Mouse (Mus musculus) forebrain, embryonic 16.5 days (tissue): ENCODE data around the gene Lce1a1. TPM values are rescaled to one million over a fixed set of nuclear protein-coding genes. Genes with fewer than 3 reads are reported as not detected.
"Not testable (repeated sequence)": the region's sequence is repeated elsewhere in the genome, so short reads cannot be mapped to it uniquely, and the experiment has no call there.

ENCODE experiments used
- ATAC-seq: fragments of 200-750 bp; cut with Nextera tagmentation; 2 replicates; pipeline ENCODE4 v1.8.0; 2017; ENCODE audit warnings: mild to moderate bottlenecking, moderate library complexity
- H3K27ac ChIP-seq: fragments of 300-500 bp; sonication (generic); 2 replicates; pipeline ENCODE4 v1.5.1; 2014; ENCODE audit warnings: low read length, control low read depth
- H3K27me3 ChIP-seq: fragments of 300-500 bp; sonication (generic); replicated peaks from 2 replicates; pipeline ENCODE4 v1.6.1; 2014; ENCODE audit warnings: low read length; ENCODE audit not compliant: control insufficient read depth, insufficient read depth
- H3K36me3 ChIP-seq: fragments of 300-500 bp; sonication (generic); 2 replicates; pipeline ENCODE4 v1.6.1; 2014; ENCODE audit not compliant: control insufficient read depth, insufficient read depth
- H3K4me1 ChIP-seq: fragments of 300-500 bp; sonication (generic); replicated peaks from 2 replicates; pipeline ENCODE4 v1.6.1; 2014; ENCODE audit warnings: low read length; ENCODE audit not compliant: control insufficient read depth, insufficient read depth
- H3K4me2 ChIP-seq: fragments of 300-500 bp; sonication (generic); 2 replicates; pipeline ENCODE4 v1.6.1; 2014; ENCODE audit warnings: mild to moderate bottlenecking, low read length, control low read depth
- H3K4me3 ChIP-seq: fragments of 300-500 bp; sonication (generic); replicated peaks from 2 replicates; pipeline ENCODE4 v1.5.1; 2014; ENCODE audit warnings: mild to moderate bottlenecking, low read length, control low read depth
- H3K9ac ChIP-seq: fragments of 300-500 bp; sonication (generic); replicated peaks from 2 replicates; pipeline ENCODE4 v1.6.1; 2014; ENCODE audit warnings: low read depth, low read length, control low read depth
- H3K9me3 ChIP-seq: fragments of 300-500 bp; sonication (generic); 2 replicates; pipeline ENCODE4 v1.6.1; 2016; ENCODE audit warnings: low read length; ENCODE audit not compliant: control insufficient read depth
- WGBS: fragments of 180-500 bp; shearing (Covaris S2); extraction: QIAGEN DNeasy Blood & Tissue Kit; methylation state at CpG from one replicate; pipeline ENCODE4 v1.1.7; 2014; 5-methylcytosine and 5-hydroxymethylcytosine counted together
- polyA plus RNA-seq: library from polyadenylated mRNA; unstranded; fragments of >200 nt; fragmentation: Nextera tagmentation; extraction: Ambion mirVana; gene quantifications from 2 replicates; pipeline ENCODE4 v1.2.1, GENCODE M21; 2015

Lce1a1 gene
- polyA plus RNA-seq: not detected in 2 replicates

DNA sequence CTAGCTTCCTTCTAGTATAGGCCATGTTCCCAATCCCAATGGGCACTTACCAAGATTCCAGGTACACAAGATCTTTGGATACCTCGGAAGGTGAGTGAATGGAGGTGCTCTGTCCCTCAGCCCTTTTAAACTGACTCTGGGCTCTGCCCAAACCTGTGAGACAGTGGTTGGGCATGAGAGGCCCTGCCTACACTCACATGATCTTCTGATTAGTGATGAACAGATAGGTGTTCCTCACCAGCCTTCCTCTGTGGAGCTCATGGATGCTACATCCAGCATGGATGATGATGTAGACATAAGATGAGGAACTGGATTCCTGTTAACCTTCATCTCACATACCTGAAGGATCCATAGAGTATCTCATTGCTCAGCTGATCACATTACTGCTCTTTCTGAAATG, at the start of gene Lce1a1:
Lce1a1 (minus strand) TSS at position 101 of the 400 bp plus-strand sequence.
- Histone ChIP-seq H3K4me3 (no peak within 1 kb of the TSS), H3K4me1 (no peaks in the 10 kb centered on the region), H3K27me3 (no peaks in the 10 kb centered on the region), H3K36me3 (no peaks in the 10 kb centered on the region), H3K9ac (no peak within 1 kb of the TSS), H3K9me3 (no peaks in the 10 kb centered on the region), H3K4me2 (no peak within 1 kb of the TSS), H3K27ac (no peak within 1 kb of the TSS)
- ATAC-seq: no peak
- WGBS: 92% methylated on average over 1 of the region's 1 CpGs

DNA sequence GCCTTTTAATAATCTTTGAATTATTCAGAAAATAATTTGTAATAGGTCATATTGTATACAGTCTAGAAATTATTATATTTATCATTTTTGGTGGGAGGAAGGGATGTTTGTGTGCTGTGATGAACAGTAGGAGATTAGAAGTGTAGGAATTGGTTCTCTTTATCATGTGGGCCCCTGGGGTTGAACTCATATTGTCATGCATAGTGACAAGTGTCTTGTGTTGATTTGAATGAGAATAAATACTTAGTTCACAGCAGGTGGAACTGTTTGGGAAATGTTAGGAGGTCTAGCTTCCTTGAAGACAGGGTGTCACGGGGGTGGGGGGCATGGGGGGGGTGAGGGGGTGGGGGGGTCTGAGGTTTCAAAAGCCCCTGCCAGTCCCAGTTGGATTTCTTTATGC, 46.5 kb upstream of the Lce1a1 start:
- H3K27ac ChIP-seq: no peak overlapping the region
- no peak overlapping the region for H3K4me3 ChIP-seq
- no peaks in the 10 kb centered on the region for H3K36me3 ChIP-seq
- H3K9ac ChIP-seq: no peak overlapping the region
- no peak overlapping the region for H3K4me2 ChIP-seq
- H3K9me3 ChIP-seq: no peaks in the 10 kb centered on the region
- H3K4me1 ChIP-seq: no peaks in the 10 kb centered on the region
- no peaks in the 10 kb centered on the region for H3K27me3 ChIP-seq
- WGBS: 8% methylated on average over 1 of the region's 1 CpGs
- no peak for ATAC-seq

DNA sequence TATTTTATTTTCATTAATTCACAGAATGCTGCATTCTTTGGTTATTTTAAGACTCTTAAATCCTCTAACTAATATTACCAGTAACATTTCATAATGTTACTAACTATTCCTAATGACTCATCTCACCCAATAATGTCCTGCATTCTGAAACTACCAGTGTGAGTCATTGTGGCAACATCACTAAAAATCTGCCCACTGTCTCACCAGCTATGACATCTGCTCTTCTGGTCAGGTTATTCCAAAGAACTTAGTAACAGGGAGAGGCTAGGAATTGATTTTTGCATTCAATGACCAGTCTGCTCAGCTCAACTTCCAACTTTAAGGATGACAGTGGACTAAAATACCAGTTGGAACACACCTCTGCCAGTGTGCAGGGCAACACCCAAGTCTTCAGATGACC, 43.6 kb upstream of the Lce1a1 start:
- Histone ChIP-seq H3K27ac (no peak overlapping the region), H3K36me3 (no peaks in the 10 kb centered on the region), H3K4me3 (no peak overlapping the region), H3K27me3 (no peaks in the 10 kb centered on the region), H3K4me1 (no peaks in the 10 kb centered on the region), H3K9me3 (no peaks in the 10 kb centered on the region), H3K4me2 (no peak overlapping the region), H3K9ac (no peak overlapping the region)
- ATAC-seq: no peak

DNA sequence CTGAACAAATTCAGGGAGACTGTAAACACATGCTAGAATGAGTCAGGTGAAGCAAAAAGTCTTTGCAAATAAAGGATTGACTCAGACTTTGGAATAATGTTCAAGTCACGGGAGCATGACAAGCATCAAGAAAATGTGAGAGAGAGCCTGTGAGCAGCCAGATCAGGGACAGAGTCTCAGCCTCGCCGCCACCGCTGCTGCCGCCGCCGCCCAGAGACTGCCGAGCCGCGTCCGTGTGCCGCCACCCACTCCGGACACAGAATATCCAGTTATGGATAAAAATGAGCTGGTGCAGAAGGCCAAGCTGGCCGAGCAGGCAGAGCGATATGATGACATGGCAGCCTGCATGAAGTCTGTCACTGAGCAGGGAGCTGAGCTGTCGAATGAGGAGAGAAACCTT, 41.0 kb upstream of the Lce1a1 start:
- not testable (repeated sequence) for H3K27ac ChIP-seq, ATAC-seq

DNA sequence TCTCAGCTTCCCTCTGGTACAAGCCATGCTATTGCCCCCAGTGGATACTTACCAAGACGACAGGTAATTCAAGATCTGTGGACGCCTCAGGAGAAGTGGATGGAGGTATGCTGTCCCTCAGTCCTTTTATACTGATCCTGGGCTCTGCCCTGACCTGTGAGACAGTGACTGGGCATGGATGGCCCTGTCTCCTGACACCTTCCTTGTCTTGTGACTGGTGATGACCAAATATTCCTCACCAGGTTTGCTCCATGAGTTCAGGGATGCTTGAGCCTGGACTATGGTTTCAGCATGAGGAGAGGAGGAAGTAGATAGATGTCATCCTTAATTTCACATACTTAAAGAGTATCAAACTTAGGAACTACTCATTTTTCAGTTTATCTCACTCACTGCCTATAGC, 39.0 kb upstream of the Lce1a1 start, which contains the start of gene Lce1d:
Lce1d (minus strand) TSS at position 101 of the 400 bp plus-strand sequence.
- 72% methylated on average over 2 of the region's 2 CpGs for WGBS
- no peak within 1 kb of the TSS for H3K9ac ChIP-seq
- ATAC-seq: no peak
- no peak within 1 kb of the TSS for H3K4me3 ChIP-seq
- no peaks in the 10 kb centered on the region for H3K4me1 ChIP-seq
- no peaks in the 10 kb centered on the region for H3K27me3 ChIP-seq
- H3K9me3 ChIP-seq: no peaks in the 10 kb centered on the region
- H3K4me2 ChIP-seq: no peak within 1 kb of the TSS
- H3K27ac ChIP-seq: no peak within 1 kb of the TSS
- H3K36me3 ChIP-seq: no peaks in the 10 kb centered on the region

More for the DNA sequence above, 41.0 kb upstream of the Lce1a1 start:
- not testable (repeated sequence) for H3K4me3 ChIP-seq, H3K27me3 ChIP-seq, H3K9me3 ChIP-seq, H3K4me1 ChIP-seq, H3K4me2 ChIP-seq, H3K36me3 ChIP-seq, H3K9ac ChIP-seq
- WGBS: 93% methylated on average over 16 of the region's 16 CpGs

DNA sequence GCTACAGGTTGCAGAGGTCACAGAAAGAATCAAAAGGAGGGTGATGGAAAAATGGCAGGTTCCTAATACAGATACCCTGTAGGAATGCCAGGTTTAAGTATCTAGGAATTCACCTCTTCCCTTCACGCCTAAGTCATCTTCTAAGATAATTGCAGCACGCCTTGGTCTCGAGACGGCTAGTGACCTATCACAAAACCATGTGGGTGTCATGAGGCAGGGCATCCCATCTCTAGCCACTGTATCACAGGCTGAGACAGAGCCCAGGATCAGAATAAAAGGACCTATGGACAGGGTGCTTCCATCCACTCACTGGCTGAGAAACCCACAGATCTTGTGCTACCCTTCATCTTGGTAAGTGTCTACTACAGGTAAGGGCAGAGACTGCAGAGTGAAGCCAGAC, 30.8 kb upstream of the Lce1a1 start, which contains the start of gene Lce1c:
Lce1c (plus strand) TSS at position 301 of the 400 bp plus-strand sequence.
- H3K27me3 ChIP-seq: no peaks in the 10 kb centered on the region
- H3K27ac ChIP-seq: no peak within 1 kb of the TSS
- no peaks in the 10 kb centered on the region for H3K36me3 ChIP-seq
- 94% methylated on average over 4 of the region's 4 CpGs for WGBS
- H3K4me2 ChIP-seq: no peak within 1 kb of the TSS
- ATAC-seq: no peak
- no peak within 1 kb of the TSS for H3K9ac ChIP-seq
- H3K4me3 ChIP-seq: no peak within 1 kb of the TSS
- H3K9me3 ChIP-seq: no peaks in the 10 kb centered on the region
- H3K4me1 ChIP-seq: no peaks in the 10 kb centered on the region

DNA sequence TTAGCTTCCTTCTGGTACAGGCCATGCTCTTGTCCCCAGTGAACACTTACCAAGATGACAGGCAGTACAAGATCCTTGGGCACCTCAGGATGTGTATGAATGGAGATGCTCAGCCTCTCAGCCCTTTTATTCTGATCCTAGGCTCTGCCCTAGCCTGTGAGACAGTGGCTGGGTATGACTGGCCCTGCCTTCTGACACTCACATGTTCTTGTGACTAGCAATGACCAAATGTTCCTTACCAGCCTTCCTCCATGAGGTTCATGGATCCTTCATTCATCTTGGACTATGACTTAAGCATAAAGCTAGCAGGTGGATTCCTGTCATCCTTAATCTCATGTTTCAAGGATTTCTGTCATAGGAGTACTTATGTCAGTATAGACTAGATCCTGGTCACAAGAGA, 22.1 kb upstream of the Lce1a1 start, which contains the start of gene Lce1a2:
Lce1a2 (minus strand) TSS at position 101 of the 400 bp plus-strand sequence.
- no peak for ATAC-seq
- Histone ChIP-seq H3K27ac (no peak within 1 kb of the TSS), H3K4me3 (no peak within 1 kb of the TSS), H3K9me3 (no peaks in the 10 kb centered on the region), H3K4me2 (no peak within 1 kb of the TSS), H3K9ac (no peak within 1 kb of the TSS), H3K27me3 (no peaks in the 10 kb centered on the region), H3K36me3 (no peaks in the 10 kb centered on the region), H3K4me1 (no peaks in the 10 kb centered on the region)

DNA sequence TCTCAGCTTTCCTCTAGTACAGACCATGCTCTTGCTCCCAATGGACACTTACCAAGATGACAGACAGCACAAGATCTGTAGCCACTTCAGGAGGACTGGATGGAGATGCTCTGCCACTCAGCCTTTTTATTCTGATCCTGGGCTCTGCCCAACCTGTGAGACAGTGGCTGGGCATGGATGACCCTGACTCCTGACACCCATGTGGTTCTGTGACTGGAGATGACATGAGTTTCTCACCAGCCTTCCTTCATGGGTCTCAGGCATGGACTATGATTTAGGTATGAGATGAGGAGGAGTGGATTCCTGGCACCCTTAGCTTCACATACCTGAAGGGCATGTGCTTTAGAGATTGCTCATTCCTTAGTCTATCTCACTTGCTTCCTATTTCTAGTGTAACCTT, 8.7 kb upstream of the Lce1a1 start, which contains the start of gene Lce1b:
Lce1b (minus strand) TSS at position 101 of the 400 bp plus-strand sequence.
- no peaks in the 10 kb centered on the region for H3K4me1 ChIP-seq
- no peaks in the 10 kb centered on the region for H3K27me3 ChIP-seq
- no peak for ATAC-seq
- no peak within 1 kb of the TSS for H3K27ac ChIP-seq
- no peaks in the 10 kb centered on the region for H3K36me3 ChIP-seq
- H3K9ac ChIP-seq: no peak within 1 kb of the TSS
- H3K9me3 ChIP-seq: no peaks in the 10 kb centered on the region
- H3K4me3 ChIP-seq: no peak within 1 kb of the TSS
- no peak within 1 kb of the TSS for H3K4me2 ChIP-seq

DNA sequence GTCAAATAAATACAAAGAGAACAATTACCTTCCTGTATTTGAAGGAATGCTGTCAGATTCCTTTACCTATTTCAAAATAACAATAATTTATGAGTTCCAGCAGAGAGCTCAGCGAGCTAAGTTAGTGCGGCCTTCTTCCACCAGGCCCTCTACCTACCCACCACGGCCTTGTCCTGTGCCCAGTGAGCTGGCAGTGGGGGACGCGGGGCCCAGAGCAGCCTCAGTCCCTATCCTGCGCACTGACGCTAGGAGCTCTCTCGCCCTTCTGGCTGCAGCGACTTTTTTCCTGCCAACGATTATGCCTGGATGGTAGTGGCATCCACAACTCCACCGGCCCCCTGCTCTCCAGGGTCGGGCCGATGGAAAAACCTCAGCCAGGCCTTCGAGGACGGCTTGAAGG, 8.3 kb downstream of the Lce1a1 start:
- Histone ChIP-seq H3K4me1 (0 out of 2 replicates have a peak, but pooled peaks cover 4% of the 10 kb centered on the region), H3K27ac (no peak overlapping the region), H3K36me3 (no peaks in the 10 kb centered on the region), H3K9ac (no peak overlapping the region), H3K9me3 (no peaks in the 10 kb centered on the region), H3K4me2 (no peak overlapping the region), H3K27me3 (no peaks in the 10 kb centered on the region), H3K4me3 (no peak overlapping the region)
- ATAC-seq: no peak
- 93% methylated on average over 15 of the region's 15 CpGs for WGBS

DNA sequence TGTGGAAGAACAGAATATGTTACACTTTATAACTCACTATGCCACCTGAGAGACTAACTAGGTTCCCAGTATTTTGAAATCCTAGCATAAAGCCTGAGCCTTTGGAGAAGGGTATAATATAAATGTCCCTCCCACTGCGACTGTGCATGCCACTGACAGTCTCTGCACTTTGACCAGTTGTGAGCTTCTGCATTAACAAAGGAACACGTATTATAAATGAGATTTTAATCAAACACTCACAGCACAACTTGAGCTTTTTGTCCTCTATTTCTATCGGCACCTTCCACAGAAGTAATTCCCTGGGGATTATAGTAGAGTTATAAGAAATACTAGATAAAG, 9.5 kb downstream of the Lce1a1 start:
- ATAC-seq: no peak
- no peaks in the 10 kb centered on the region for H3K9me3 ChIP-seq
- H3K27me3 ChIP-seq: no peaks in the 10 kb centered on the region
- H3K4me2 ChIP-seq: no peak overlapping the region
- no peak overlapping the region for H3K9ac ChIP-seq
- H3K4me3 ChIP-seq: no peak overlapping the region
- H3K36me3 ChIP-seq: no peaks in the 10 kb centered on the region
- H3K4me1 ChIP-seq: 0 out of 2 replicates have a peak, but pooled peaks cover 4% of the 10 kb centered on the region
- WGBS: 37% methylated on average over 3 of the region's 3 CpGs
- H3K27ac ChIP-seq: no peak overlapping the region
